Mouse (Mus musculus) brain, adult 2 months (tissue): Measurements from ENCODE around the gene Bsg.
"Not testable (repeated sequence)": the region's sequence is repeated elsewhere in the genome, so short reads cannot be mapped to it uniquely, and the experiment has no call there.

Experiments used
- DNase-seq: peaks from one replicate; pipeline ENCODE4 v3.0.0; 2011; ENCODE audit warnings: low read depth, low spot score

Gene Bsg

GRCm38 (mm10) chr10:79682551-79682915 lies 21.8 kb upstream of the Bsg start:
- no peak for DNase-seq

GRCm38 (mm10) chr10:79682916-79683582 lies 21.2 kb upstream of the Bsg start:
- DNase-seq, result peak; percentile 72

- no peak for DNase-seq
Observed at GRCm38 (mm10) chr10:79683726-79684640, 20.3 kb upstream of the Bsg start.

- DNase-seq, result no peak
Observed at GRCm38 (mm10) chr10:79684770-79685600, 19.3 kb upstream of the Bsg start.

- DNase-seq, result no peak
Observed at GRCm38 (mm10) chr10:79686219-79686618, 18.1 kb upstream of the Bsg start.

GRCm38 (mm10) chr10:79686691-79687090 lies 17.6 kb upstream of the Bsg start:
- DNase-seq, result no peak

GRCm38 (mm10) chr10:79687513-79687912 lies 16.8 kb upstream of the Bsg start:
- DNase-seq, result no peak

GRCm38 (mm10) chr10:79688720-79689119 lies 15.6 kb upstream of the Bsg start, which contains the start of gene Gzmm:
Gene Gzmm (plus strand): TSS chr10:79689020.
- DNase-seq, result no peak

GRCm38 (mm10) chr10:79689178-79689577 lies 15.1 kb upstream of the Bsg start:
- no peak for DNase-seq

- no peak for DNase-seq
Observed at GRCm38 (mm10) chr10:79691986-79692548, 12.2 kb upstream of the Bsg start.

- DNase-seq, result no peak
Observed at GRCm38 (mm10) chr10:79693580-79694378, 10.5 kb upstream of the Bsg start.

- no peak for DNase-seq
Observed at GRCm38 (mm10) chr10:79694379-79694655, 10.0 kb upstream of the Bsg start.

GRCm38 (mm10) chr10:79695231-79696128 lies 8.8 kb upstream of the Bsg start:
- peak; percentile 94 for DNase-seq

GRCm38 (mm10) chr10:79696129-79696651 lies 8.1 kb upstream of the Bsg start:
- DNase-seq, result peak; percentile 67

GRCm38 (mm10) chr10:79697916-79698315 lies 6.4 kb upstream of the Bsg start:
- DNase-seq, result peak; percentile 95

GRCm38 (mm10) chr10:79698459-79698858 lies 5.8 kb upstream of the Bsg start:
- no peak for DNase-seq

GRCm38 (mm10) chr10:79700676-79701075 lies 3.6 kb upstream of the Bsg start:
- no peak for DNase-seq

- no peak for DNase-seq
Observed at GRCm38 (mm10) chr10:79701443-79702129, 2.7 kb upstream of the Bsg start.

GRCm38 (mm10) chr10:79702970-79703369 lies 1.3 kb upstream of the Bsg start:
- not testable (repeated sequence) for DNase-seq
